Mouse (Mus musculus) kidney, embryonic 15.5 days (tissue): Measurements from ENCODE around the gene Gm4981. TPM values are rescaled to one million over a fixed set of nuclear protein-coding genes. Genes with fewer than 3 reads are reported as not detected.

Experiments used
- ATAC-seq: fragments of 200-750 bp; cut with Nextera tagmentation; replicated peaks from 2 replicates; pipeline ENCODE4 v1.8.0; 2017; ENCODE audit warnings: moderate TSS enrichment; ENCODE audit not compliant: low FRiP score
- H3K27ac ChIP-seq: fragments of 300-500 bp; sonication (generic); 2 replicates; pipeline ENCODE4 v1.5.1; 2015; ENCODE audit warnings: mild to moderate bottlenecking, inconsistent platforms
- H3K27me3 ChIP-seq: fragments of 300-500 bp; sonication (generic); 2 replicates; pipeline ENCODE4 v1.6.1; 2015; ENCODE audit warnings: inconsistent platforms
- H3K36me3 ChIP-seq: fragments of 300-500 bp; sonication (generic); 2 replicates; pipeline ENCODE4 v1.6.1; 2015; ENCODE audit warnings: inconsistent platforms
- H3K4me1 ChIP-seq: fragments of 300-500 bp; sonication (generic); 2 replicates; pipeline ENCODE4 v1.6.1; 2015; ENCODE audit warnings: inconsistent platforms
- H3K4me2 ChIP-seq: fragments of 300-500 bp; sonication (generic); 2 replicates; pipeline ENCODE4 v1.6.1; 2015; ENCODE audit warnings: moderate library complexity, mild to moderate bottlenecking, inconsistent platforms
- H3K4me3 ChIP-seq: fragments of 300-500 bp; sonication (generic); replicated peaks from 2 replicates; pipeline ENCODE4 v1.5.1; 2015; ENCODE audit warnings: mild to moderate bottlenecking, inconsistent platforms
- H3K9ac ChIP-seq: fragments of 300-500 bp; sonication (generic); 2 replicates; pipeline ENCODE4 v1.6.1; 2015; ENCODE audit warnings: mild to moderate bottlenecking, inconsistent platforms
- H3K9me3 ChIP-seq: fragments of 300-500 bp; sonication (generic); replicated peaks from 2 replicates; pipeline ENCODE4 v1.6.1; 2016; ENCODE audit warnings: inconsistent platforms
- WGBS: fragments of 180-500 bp; shearing (Covaris S2); methylation state at CpG from one replicate; pipeline ENCODE4 v1.1.7; 2015; ENCODE audit warnings: mixed read lengths; 5-methylcytosine and 5-hydroxymethylcytosine counted together
- polyA plus RNA-seq: library from polyadenylated mRNA; unstranded; fragments of >200 nt; fragmentation: Nextera tagmentation; extraction: Ambion mirVana; gene quantifications from 2 replicates; pipeline ENCODE4 v1.2.1, GENCODE M21; 2015

Gm4981 gene
- polyA plus RNA-seq, 1 experiment from 2014 or later = not detected

- Histone ChIP-seq H3K4me1 (no peaks in the 10 kb centered on the region), H3K36me3 (no peaks in the 10 kb centered on the region), H3K27ac (no peak overlapping the region), H3K4me2 (no peak overlapping the region), H3K9me3 (no peaks in the 10 kb centered on the region), H3K27me3 (no peaks in the 10 kb centered on the region), H3K9ac (no peak overlapping the region), H3K4me3 (no peak overlapping the region)
- 81% methylated on average over 5 of the region's 5 CpGs for WGBS
- no peak for ATAC-seq
Measured at GRCm38 (mm10) chr10:58214934-58215333, 21.6 kb downstream of the Gm4981 start.

- no peak overlapping the region for H3K4me2 ChIP-seq
- no peak overlapping the region for H3K4me3 ChIP-seq
- H3K27ac ChIP-seq = no peak overlapping the region
- no peaks in the 10 kb centered on the region for H3K4me1 ChIP-seq
- no peak overlapping the region for H3K9ac ChIP-seq
- H3K36me3 ChIP-seq = no peaks in the 10 kb centered on the region
- no peaks in the 10 kb centered on the region for H3K9me3 ChIP-seq
- ATAC-seq = no peak
- no peaks in the 10 kb centered on the region for H3K27me3 ChIP-seq
Measured at GRCm38 (mm10) chr10:58214497-58214896, 22.0 kb downstream of the Gm4981 start.

DNA sequence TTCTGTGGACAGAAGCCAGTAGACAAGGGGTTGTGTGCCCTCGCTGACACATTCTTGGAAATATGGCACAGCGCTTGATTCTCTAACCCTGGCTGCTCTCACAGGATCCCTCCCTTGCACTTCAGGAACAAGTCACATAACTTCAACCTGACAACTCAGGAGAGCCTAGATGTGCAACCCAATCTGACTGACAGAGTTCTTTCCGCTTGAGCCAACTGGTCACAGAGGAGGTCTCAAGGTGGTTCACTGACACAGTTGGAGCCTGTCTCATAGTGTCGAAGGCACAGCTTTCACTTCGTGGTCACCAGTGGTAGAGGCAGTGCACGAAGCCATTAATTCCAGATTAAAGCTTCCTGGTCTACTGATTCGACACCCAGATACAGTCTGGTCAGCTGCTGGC is 24.3 kb downstream of the Gm4981 start:
- Histone ChIP-seq H3K9ac (no peak overlapping the region), H3K4me2 (no peak overlapping the region), H3K9me3 (no peaks in the 10 kb centered on the region), H3K4me3 (no peak overlapping the region), H3K36me3 (no peaks in the 10 kb centered on the region), H3K27ac (no peak overlapping the region), H3K27me3 (no peaks in the 10 kb centered on the region), H3K4me1 (no peaks in the 10 kb centered on the region)
- no peak for ATAC-seq
- WGBS = 71% methylated on average over 7 of the region's 7 CpGs

GRCm38 (mm10) chr10:58211213-58211612 is 25.3 kb downstream of the Gm4981 start:
- no peaks in the 10 kb centered on the region for H3K4me1 ChIP-seq
- H3K27ac ChIP-seq = no peak overlapping the region
- no peak overlapping the region for H3K4me3 ChIP-seq
- H3K9me3 ChIP-seq = no peaks in the 10 kb centered on the region; the same call in 1 of the 2 replicates
- 91% methylated on average over 2 of the region's 2 CpGs for WGBS
- H3K27me3 ChIP-seq = no peaks in the 10 kb centered on the region
- no peak overlapping the region for H3K9ac ChIP-seq
- no peak for ATAC-seq
- no peaks in the 10 kb centered on the region for H3K36me3 ChIP-seq
- H3K4me2 ChIP-seq = no peak overlapping the region

DNA sequence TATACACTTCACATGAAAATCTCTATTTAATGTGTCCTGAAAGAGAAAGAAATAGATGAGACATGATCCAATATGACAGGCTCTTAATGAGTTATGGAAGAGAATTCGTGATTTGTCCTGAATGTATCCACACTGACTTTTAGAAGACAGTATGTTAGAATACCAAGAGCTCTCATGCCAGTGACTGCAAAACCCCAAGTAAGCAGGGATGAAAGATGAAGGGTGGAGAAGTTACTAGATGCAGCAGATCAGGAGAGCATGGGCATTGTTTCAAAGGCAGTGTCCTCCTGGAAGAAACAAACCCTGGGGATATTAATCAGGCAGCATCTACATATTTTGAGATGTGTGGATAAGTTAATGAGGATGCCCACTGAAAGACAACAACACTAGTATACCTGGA is 26.0 kb downstream of the Gm4981 start:
- Histone ChIP-seq H3K9ac (no peak overlapping the region), H3K27me3 (no peaks in the 10 kb centered on the region), H3K9me3 (no peaks in the 10 kb centered on the region; the same call in 1 of the 2 replicates), H3K4me2 (no peak overlapping the region), H3K4me1 (no peaks in the 10 kb centered on the region), H3K4me3 (no peak overlapping the region), H3K27ac (no peak overlapping the region), H3K36me3 (no peaks in the 10 kb centered on the region)
- ATAC-seq = no peak
- 69% methylated on average over 1 of the region's 1 CpGs for WGBS

DNA sequence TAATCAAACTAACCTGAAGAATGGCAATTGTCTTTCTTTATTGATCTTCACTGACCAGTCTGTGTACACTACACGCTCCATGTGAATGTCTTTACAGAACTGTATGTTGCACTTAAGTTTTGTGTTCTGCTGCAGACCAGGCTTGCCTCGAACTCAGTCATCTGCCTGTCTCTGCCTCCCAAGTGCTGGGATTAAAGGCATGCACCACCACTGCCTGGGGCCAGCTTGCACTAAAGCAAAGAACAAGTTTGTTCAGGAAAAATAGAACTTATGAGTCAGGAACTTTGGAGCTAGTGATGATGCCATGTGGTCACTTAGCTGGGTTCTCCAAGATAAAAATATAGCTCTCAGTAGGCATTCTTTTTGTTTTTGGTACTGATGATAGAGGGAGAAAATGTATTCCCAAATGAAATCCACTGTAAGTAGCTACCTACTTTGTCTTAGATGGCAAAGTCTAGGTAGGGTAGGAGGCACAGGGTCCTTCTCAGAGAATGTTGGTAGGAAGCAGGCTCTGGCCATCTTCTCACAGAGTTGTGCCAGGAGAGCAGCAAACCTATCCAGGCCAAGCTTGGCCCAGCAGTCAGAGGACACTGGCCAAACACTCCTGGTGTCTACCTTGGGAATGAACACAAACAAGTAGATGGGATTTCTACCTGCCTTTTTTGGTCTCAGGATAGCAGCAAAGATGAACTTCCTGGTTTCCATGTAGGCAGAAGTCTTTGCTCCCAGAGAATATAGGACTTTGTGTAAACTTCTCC is 26.6 kb downstream of the Gm4981 start:
- Histone ChIP-seq H3K4me3 (no peak overlapping the region), H3K36me3 (no peaks in the 10 kb centered on the region), H3K9ac (no peak overlapping the region), H3K9me3 (no peaks in the 10 kb centered on the region; the same call in 1 of the 2 replicates), H3K4me2 (no peak overlapping the region), H3K4me1 (no peaks in the 10 kb centered on the region), H3K27me3 (no peaks in the 10 kb centered on the region), H3K27ac (no peak overlapping the region)
- WGBS = 73% methylated on average over 2 of the region's 2 CpGs
- no peak for ATAC-seq

- H3K36me3 ChIP-seq = no peaks in the 10 kb centered on the region
- no peaks in the 10 kb centered on the region; the same call in 1 of the 2 replicates for H3K9me3 ChIP-seq
- no peak overlapping the region for H3K27ac ChIP-seq
- 0 out of 2 replicates have a peak, but pooled peaks have one; percentile 15 for ATAC-seq
- WGBS = 87% methylated on average over 4 of the region's 4 CpGs
- H3K27me3 ChIP-seq = no peaks in the 10 kb centered on the region
- no peaks in the 10 kb centered on the region for H3K4me1 ChIP-seq
- H3K9ac ChIP-seq = no peak overlapping the region
- H3K4me2 ChIP-seq = no peak overlapping the region
- no peak overlapping the region for H3K4me3 ChIP-seq
Measured at GRCm38 (mm10) chr10:58206639-58207404, 29.7 kb downstream of the Gm4981 start.

DNA sequence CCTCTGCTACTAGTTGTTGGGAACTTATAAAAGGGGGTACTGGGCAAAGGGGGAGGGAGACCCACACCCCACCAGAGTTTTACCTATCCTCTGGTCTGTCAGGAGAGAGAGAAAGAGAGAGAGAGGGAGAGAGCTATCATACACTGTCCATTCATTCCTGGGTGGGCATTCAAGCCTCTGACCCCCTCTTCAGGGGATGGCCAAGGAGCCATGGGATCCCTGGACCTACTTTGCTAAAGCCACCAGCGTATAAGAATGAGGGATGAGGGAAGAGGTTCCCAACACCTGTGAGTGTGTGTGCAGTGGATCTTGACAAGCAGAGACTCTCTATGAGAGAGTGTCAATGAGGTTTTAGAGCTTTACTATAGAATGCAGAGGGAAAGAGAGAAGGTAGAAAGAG is 30.5 kb downstream of the Gm4981 start:
- ATAC-seq = 0 out of 2 replicates have a peak, but pooled peaks have one; percentile 25

More for the DNA sequence above, 30.5 kb downstream of the Gm4981 start:
- H3K9me3 ChIP-seq = no peaks in the 10 kb centered on the region; the same call in 1 of the 2 replicates
- no peak overlapping the region for H3K9ac ChIP-seq
- H3K4me2 ChIP-seq = no peak overlapping the region
- no peaks in the 10 kb centered on the region for H3K36me3 ChIP-seq
- 47% methylated on average over 1 of the region's 1 CpGs for WGBS
- H3K27me3 ChIP-seq = no peaks in the 10 kb centered on the region
- no peaks in the 10 kb centered on the region for H3K4me1 ChIP-seq
- H3K4me3 ChIP-seq = no peak overlapping the region
- no peak overlapping the region for H3K27ac ChIP-seq

Other genes starting within 250 kb of the Gm4981 start
- gene AW822073, start 11.8 kb downstream of the Gm4981 start, polyA plus RNA-seq = not detected in 2 replicates
- gene Duxf3, start 4.0 kb downstream of the Gm4981 start, polyA plus RNA-seq = not detected in 2 replicates
- 58.5 and 69.7 TPM in 2 replicates for gene Gcc2, start 18.8 kb upstream of the Gm4981 start, polyA plus RNA-seq
- gene Lims1, start 86.8 kb upstream of the Gm4981 start, polyA plus RNA-seq = 149 and 157 TPM in 2 replicates
- 24.5 and 24.6 TPM in 2 replicates for gene Ranbp2, start 210.2 kb upstream of the Gm4981 start, polyA plus RNA-seq